Mouse (Mus musculus) spleen, postnatal 4 days (tissue): Measurements from ENCODE around the gene Btn2a2.

Experiments used
- DNase-seq, 2 experiments: peaks; one replicate each; pipeline ENCODE4 v3.0.0; 2022; ENCODE audit warnings: low spot score in 2 of 2

Gene Btn2a2

DNA sequence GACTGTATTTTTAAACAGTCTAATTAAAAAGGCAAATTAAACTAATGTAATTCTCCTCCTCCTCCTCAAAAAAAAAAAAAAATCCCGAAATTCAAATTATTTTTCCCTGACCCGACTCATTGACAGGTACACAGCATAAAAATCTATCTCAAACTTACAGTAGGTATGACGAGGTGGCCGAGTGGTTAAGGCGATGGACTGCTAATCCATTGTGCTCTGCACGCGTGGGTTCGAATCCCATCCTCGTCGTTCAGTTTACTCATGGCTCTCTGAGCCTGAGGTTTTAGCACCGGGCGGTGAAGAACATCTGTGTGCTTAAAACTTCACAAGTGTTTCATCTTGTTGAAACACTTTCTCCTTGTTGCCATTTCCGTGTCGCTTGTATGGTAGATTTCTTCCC is 33.0 kb upstream of the Btn2a2 start:
- DNase-seq, result peak; percentile 84 to 92

DNA sequence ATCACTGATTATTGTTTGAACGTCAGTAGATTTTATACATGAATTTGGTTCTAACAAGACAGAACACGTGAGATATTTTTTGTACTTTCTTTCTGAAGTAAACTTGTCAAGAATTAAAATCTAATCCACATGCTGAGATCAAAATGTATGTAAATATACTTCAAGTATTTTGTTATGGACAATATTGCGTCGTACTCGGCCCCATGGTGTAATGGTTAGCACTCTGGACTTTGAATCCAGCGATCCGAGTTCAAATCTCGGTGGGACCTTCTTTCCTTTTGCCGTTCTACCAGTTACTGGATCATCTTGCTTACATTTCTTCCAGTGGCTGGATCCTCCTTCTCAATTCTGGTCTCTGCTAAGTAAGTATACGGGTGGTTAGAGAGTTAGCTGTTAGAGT is 30.8 kb upstream of the Btn2a2 start:
- peak; percentile 80 to 91 for DNase-seq

DNA sequence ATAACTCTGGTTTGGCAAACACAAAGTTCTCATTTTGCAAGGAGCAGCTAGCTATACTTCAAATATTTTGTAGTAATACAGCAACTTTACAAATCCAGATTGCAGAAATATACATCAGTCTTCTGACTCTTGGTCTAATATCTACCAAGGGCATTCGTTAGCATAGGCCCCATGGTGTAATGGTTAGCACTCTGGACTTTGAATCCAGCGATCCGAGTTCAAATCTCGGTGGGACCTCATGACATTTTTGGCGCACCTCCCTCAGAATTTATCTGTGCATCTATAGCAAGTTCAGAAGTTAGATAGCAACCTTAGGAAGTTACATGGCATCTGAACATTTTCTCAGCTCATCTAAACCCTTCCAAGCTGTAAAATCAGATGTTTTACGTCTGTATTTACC is 30.2 kb upstream of the Btn2a2 start:
- DNase-seq, result peak; percentile 87 to 93

DNA sequence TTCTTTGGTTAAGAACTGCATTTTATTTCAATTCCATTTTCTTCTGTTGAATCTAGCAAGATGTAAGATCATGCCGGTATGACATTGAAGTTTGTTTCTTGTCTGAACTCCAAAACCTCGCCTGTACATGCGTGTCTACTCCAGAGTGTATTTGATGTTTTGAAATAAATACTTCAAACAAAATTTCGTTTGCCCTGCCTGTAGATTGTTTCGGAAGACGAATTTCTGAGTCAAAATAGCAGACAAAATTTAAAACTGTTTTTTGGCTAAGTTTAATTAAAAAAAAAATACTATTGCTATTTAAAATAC is 29.6 kb upstream of the Btn2a2 start:
- DNase-seq, result no peak

DNA sequence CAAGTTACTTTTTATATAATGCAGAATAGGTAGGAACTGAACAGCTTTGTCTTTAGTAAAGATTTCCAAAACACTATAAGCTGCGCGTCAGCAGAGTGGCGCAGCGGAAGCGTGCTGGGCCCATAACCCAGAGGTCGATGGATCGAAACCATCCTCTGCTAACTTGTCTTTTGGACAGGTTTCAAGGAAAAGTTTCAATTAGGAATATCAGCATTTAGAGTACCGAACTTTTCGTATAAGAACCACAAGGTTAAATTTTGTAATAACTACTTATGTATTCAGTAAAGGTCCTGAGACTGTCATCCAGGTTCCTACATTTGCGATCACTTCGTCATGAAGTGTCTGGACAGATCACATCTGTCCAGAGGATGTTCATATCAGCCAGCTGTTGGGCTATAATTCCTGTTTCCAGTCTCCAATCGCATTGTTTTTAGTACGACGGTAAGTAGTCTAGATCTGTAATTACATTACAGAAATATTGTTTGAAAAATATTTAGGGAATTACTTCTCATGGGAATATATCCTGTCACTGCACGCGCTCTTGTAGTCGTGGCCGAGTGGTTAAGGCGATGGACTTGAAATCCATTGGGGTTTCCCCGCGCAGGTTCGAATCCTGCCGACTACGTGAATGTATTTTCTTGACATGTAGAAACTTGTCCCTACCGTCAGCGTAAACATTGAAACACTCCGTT is 29.1 kb upstream of the Btn2a2 start:
- DNase-seq, result peak; percentile 94 to 97

DNA sequence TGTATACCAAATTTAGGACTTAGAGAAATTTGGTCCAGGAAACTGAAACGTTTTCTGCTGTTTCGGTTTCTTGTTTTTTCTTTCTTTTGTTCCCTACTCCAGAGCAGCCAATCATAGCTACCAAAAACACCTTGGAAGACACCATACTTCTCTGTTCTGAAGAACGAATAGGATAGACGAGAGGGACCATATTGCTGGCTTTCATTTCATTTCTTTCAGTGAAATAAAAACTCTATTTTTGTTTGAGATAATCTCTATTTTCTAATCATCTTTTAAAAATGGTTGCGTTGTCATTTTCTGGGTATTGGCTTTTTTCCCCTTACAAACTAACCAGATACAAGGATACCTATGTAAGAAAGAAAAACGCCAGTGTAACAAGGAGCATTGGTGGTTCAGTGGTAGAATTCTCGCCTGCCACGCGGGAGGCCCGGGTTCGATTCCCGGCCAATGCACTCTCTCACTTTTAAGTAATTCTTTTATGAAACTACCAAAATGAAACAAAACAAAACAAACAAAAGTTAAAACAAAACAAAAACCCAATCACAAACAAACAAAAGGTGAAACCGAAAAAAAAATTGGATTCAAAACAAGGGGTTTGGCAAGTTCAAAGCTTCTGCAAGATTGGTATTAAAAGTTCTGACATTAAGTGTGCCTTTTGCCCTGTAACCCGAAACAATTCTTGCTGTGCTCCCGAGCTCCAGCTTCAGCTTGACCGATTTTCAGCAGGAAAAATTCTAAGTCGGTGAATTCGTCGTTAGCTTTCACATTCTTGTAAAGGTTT is 28.4 kb upstream of the Btn2a2 start:
- peak; percentile 77 to 91 for DNase-seq

DNA sequence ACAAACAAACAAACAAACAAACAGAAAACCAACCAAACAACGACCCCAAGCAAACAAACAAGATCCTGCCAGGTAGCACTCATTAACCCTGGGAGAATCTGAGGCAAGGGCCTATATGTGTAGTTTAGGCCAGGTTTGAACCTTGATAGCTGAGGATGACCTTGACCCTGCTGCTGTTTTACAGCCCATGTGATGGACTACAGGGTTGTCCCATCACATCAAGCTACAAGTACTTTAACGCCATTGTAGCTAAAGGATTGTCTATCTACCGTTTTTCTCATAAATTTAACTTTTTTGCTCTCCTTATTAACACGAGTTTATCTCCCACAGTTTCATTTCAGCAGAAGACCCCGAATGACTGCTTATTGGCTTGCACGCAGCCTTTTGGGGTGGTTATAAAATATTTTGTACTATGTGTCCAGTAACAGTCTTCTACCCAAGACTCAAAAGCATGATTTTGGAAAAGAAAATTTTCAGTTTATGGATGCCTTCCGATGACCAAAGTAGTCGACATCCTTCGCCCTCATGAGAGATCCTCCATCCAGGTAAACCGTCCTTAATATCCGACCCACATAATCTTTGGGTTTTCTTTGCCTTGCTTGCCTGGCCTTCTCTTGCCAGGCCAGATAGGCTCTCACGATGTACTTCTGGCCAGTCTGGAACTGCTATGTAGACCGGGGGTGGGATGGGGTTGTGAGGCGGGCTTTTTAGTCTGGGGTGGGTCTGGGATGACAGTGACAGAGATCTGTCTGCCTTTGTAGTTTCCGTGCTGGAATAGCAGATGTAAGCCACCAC is 27.4 kb upstream of the Btn2a2 start:
- no peak for DNase-seq

DNA sequence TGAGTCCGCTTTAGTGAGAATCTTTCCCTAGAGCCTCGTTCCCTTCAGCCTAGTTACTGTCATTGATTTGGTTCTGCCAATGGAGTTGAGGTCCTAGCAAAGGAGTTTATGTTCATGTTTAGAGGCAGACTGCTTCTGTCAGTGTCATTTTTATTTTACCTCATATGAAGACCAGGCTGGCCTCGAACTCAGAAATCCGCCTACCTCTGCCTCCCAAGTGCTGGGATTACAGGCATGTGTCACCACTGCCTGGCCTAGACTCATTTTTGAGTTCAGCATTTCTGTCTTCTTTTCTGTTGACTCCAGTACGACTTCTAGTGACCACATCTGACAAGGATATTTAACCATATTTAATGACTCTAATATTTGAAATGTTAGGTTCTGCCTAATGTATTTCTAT is 26.6 kb upstream of the Btn2a2 start:
- no peak for DNase-seq

DNA sequence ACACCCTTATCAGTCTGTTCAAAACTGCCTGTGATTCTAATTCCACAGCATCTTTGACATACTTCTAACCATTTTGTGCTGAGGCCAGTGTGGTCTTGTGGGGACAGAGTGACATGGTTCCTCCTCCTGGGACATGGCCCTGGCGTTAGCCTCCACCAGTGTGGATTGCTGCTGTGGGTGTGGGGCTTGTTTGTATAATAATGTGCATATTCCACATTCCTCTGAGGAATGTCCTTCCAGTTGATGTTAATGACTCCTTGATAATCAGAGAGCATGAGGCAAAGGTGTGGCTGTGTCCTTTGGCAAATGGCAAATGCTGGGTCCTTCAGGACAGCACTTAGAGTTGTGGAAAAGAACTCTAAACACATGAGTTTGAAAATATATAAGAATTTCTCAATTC is 24.9 kb upstream of the Btn2a2 start:
- no peak for DNase-seq

DNA sequence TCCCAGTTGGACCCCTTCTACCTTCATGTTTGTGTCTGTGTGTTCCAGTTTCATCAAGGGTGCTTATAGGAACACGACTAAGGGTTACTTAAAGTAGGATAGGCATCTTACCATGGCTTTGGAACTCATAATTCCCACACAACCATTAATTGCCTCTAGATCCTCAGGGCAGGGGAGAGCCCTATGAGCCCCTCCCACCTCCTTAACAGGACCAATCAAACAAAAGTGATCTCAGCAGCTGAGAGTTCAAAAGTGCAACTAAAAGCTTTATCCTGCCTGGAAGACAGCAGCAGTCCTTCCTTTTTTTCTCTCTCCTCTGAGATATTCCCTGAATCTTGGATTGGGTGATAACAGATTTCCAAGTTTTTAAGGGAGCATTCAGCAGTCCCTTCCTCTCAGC is 21.5 kb upstream of the Btn2a2 start:
- DNase-seq, result no peak

DNA sequence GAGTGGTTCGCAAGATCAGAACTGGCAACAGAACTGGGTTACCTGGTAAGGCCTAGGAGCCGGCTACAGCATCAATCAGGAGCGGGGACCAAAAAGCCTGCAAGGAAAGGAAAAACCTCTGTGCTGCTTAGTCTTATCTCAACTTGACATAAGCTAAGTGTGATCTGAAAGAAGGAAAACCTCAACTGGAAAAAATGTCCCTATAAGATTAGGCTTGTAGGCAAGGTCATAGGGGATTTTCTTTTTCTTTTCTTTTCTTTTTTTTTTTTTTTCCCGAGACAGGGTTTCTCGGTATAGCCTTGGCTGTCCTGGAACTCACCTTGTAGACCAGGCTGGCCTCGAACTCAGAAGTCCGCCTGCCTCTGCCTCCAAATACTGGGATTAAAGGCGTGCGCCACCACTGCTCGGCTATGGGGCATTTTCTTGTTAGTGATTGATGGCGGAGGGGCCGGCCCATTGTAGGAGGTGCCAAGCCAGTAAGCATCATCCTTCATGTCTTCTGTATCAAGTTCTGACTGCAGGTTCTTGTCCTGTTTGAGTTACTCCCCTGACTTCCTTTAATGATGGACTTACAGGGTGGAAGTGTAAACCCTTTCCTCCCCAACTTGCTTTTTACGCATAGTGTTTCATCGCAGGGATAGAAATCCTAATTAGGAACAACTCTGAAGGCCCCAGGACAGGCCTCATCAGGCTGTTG is 18.3 kb upstream of the Btn2a2 start:
- no peak for DNase-seq

DNA sequence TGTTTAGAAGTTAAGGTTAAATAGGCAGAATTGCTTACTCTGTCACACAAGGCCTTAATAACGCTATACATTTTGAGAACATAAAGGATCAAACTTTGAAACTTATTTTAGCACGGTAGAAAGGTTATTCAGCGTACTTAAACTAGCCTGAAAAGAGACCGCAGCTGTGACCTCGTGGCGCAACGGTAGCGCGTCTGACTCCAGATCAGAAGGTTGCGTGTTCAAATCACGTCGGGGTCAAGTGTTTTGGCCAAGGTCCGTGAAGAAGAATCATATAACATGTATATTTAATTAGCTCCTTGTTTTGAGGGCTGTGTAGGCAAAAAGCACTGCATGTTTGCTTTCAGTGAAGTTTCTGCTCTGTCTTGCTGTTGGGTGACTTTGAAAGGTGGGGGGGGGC is 17.7 kb upstream of the Btn2a2 start:
- DNase-seq, result peak; percentile 80 to 91

DNA sequence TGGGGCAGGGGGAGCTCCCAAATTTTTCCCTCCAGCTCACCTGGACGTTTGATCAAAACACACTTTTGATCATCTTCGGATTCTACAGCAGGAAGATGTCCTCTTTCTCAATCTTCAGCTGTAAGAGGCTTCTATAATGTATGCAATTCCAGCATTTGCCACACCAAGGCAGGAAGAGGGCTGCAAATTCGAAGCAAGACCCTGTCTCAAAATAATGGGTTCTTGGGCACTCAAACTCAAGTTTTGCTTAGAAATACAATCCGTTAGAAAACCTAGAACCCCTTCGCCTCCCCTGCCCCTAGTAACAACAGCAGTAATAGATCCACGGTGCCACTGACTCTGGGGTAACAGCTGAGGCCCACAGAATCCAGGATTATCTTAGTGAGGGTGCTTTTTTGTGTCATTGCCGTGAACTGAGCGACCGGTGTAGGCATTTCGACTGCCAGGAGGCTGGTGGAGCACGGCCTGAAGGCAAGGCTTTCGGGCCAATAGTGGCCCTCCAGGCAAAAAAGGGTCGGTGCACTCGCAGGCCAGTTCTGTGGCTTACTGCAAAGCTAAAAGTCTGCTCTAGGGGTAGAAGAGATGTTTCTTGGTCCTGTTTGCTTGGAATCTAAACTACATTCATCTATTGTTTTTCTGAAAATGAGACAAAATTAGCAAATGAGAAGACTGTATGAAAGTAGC is 17.1 kb upstream of the Btn2a2 start:
- no peak for DNase-seq

DNA sequence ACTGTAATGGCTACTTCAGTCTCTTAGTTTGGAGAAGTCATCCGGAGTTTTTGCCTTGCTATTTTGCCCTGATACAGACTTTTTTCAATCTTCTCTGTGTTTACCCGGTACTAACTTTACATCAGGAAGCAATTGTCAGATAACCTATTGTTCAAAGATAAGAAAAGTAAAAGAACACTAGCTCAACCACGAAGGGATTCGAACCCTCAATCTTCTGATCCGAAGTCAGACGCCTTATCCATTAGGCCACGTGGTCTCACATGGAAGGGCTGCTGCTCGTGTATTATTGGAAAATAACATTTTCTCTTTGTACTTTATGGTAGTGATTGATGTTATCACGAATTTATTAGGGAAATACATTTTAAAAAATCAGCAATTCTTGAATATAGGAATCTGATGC is 15.1 kb upstream of the Btn2a2 start:
- peak; percentile 72 to 82 for DNase-seq

DNA sequence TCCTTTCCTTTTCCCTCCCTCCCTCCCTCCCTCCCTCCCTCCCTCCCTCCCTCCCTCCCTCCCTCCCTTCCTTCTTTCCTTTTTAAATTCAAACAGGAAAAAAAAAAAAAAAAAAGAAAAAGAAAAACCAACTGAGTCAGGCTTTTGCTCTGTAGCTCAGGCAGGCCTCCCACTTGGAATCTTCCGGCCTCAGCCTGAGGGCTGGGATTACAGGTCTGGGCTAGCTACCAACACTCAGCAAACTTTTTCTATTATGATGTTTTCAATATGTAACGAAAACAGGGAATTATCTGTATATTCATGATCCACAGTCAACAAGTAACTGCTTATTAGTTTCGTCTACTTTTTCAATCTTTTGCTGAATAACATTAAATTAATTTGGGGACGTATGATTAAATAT is 14.3 kb upstream of the Btn2a2 start:
- DNase-seq, result no peak

DNA sequence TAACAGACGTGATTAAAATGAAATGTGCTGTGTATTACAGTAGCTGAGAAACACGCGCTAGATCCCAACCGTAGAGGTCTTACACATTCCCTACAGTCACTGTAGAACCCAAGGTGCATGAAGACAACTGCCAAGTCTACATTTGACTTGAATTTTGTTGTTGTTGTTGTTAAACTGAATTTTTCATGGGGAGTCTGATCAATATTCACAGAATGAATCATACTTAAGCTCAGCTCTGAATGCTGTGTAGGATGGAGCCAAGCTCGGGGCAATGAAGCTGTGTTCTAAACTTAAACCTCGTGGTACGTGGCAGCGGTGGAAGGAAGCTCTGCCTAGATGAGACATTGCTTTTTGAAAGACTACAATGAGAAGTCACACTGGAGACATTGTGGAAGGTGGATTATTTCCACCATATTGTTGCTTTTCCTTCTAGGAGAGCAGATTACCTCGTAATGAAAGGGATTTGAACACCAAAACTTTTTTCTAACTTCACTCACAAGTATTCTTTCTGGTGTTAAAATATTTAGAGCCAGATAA is 13.4 kb upstream of the Btn2a2 start:
- DNase-seq, result no peak

DNA sequence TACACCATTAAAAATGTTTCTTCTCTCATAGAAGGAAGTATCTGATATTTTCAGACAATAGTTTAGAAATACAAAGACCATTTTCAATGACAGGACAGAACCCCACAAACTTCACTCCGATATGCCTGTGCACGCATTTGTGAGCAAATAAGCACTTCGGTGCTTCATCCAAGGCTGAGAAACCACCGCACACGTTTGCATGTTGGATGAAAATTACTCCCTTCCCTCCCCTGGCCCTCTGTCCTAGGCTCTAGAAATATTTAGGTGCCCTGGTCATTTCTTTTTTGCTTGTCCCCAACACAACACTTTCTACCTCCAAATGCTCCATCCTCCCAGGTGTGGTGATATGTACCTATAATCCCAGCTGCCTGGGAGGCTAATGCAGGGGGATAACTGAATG is 12.9 kb upstream of the Btn2a2 start:
- DNase-seq, result no peak

DNA sequence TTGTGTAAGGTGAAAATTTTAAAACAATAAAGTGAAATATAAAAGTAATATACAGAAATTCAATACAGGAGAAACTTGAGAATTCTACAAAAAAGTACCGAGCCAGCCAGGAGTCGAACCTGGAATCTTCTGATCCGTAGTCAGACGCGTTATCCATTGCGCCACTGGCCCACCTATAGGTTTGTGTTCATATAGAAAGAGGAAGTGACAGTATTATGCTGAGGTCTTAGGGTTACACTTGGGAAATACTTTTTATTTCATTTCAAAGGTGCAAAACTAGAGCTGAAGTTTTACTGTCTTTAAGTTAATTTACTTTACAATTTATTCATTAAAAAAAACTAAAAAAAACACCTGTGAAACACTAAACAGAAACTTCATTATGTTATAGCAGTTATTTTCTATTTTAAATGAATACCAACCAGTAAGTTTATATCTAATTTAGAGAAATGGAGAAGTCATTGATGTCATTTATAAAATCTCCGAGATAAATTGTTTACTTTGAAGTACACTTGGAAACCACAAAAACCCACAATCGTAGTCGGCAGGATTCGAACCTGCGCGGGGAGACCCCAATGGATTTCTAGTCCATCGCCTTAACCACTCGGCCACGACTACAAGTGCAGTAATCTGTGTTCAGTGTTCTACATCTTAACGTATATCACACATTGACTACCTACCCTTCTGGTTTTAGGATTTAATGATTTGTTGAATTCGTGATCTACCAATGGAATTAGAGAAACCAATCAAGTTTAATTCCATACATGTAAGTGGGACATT is 12.0 kb upstream of the Btn2a2 start:
- peak; percentile 79 to 86 for DNase-seq

DNA sequence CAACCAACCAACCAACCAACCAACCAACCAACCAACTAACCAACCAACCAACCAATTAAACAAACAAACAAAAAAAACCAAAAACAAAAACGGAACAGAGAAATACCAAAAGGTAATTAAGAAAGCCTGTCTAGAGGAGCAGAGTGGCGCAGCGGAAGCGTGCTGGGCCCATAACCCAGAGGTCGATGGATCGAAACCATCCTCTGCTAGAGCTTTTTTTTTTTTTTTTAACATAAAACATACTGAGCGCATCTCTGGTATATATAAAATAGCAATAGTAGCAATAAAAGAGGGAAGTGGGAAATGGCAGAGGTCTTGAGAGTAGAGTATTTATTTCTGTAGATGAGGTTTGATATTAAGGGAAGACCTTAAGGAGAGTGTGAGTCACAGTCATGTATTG is 11.3 kb upstream of the Btn2a2 start:
- no peak for DNase-seq

DNA sequence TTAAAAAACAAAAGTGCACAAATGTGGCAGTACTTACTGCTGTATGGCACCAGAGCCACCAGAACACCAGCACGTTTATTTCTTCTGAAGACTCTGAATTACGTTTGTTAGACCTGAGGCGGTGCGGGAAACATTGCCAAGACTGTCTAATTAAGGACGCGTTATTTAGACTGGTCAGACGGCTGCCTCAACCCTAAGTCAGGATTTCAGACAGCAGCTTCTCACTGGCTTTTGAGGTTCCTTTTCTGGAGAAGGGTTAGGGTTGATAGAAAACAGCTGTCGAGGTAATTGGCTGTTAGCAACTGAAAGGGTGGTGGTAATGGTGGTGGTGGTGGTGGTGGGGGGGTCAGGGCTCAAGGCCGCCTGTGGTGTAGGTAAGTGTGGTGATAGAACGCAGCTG is 10.0 kb upstream of the Btn2a2 start:
- DNase-seq, result no peak
